11 mouse cellular contexts compared by ENCODE assay signal in genomic region chr11:109545700-109546143, GRCm38 (mm10).
DNase-seq lines count a peak whose midpoint lies in the region; ATAC-seq and TF ChIP-seq lines count a peak whose summit lies in the region.
"Had no signal": no experiment of that assay in that cellular context is flagged by ENCODE, and none has a peak within 500 bp of the region (broad histone marks: within the 10 kb centered on the region; RNA-seq: fewer than 3 reads in every experiment).

No protein-coding gene starts in this region.

- H3K9me3 ChIP-seq in erythroblast, embryonic 14.5 days (ENCODE audit: control insufficient read depth, low read length) = peaks cover 8% of the 10 kb centered on the region

- peak; percentile 88 for DNase-seq in A20 (ENCODE audit: low read depth, low spot score)
- DNase-seq in kidney, adult 11 months = peak; percentile 95
- DNase-seq in liver, adult 2 months (ENCODE audit: extremely low read depth, low read depth, low spot score) = peak; percentile 26
- DNase-seq in adrenal gland, postnatal 4 days (ENCODE audit: low spot score in 2 of 2) = no peak
- DNase-seq in urinary bladder, adult 18-20 months (ENCODE audit: low spot score in 2 of 2) = no peak
- no peak for DNase-seq in layer of hippocampus, adult 11-12 months (ENCODE audit: low spot score)
- DNase-seq: adrenal gland, postnatal 14 days; cerebellum, adult 9-10 months; lung, adult 2 months had no signal

- no peak for ATAC-seq in erythroblast, adult 5-6 weeks (replicated peaks; ENCODE audit: low FRiP score, poor library complexity, severe bottlenecking)

- peak overlapping the region; percentile 46 for H3K4me3 ChIP-seq in erythroblast, embryonic 14.5 days (replicated peaks)
- no peak overlapping the region for H3K4me3 ChIP-seq in liver, adult 2 months (ENCODE audit: insufficient read depth, low read depth, low read length)

- H3K4me1 ChIP-seq in erythroblast, embryonic 14.5 days (ENCODE audit: control insufficient read depth) = peaks cover 95% of the 10 kb centered on the region
- H3K4me1 ChIP-seq in liver, adult 2 months (ENCODE audit: control insufficient read depth, insufficient read depth, low read length) = peaks cover 21% of the 10 kb centered on the region

- H3K79me2 ChIP-seq in liver, adult 2 months (ENCODE audit: control insufficient read depth, insufficient read depth, low read length) = no peaks in the 10 kb centered on the region

- peaks cover 18% of the 10 kb centered on the region for H3K36me3 ChIP-seq in erythroblast, embryonic 14.5 days (ENCODE audit: control insufficient read depth)
- H3K36me3 ChIP-seq in liver, adult 2 months (ENCODE audit: control insufficient read depth, insufficient read depth, low read length) = no peaks in the 10 kb centered on the region

- peak overlapping the region; percentile 33 for H3K27ac ChIP-seq in liver, adult 2 months (replicated peaks; ENCODE audit: insufficient read depth, low read depth, low read length)

- WGBS in liver, adult 2 months = 39% methylated on average over 12 of the region's 12 CpGs

- no peak for TF ChIP-seq CTCF in liver, adult 2 months (IDR thresholded peaks at IDR 0.05; ENCODE audit: low read depth, low read length)

- H3K9ac ChIP-seq in liver, adult 2 months (ENCODE audit: low read depth, low read length) = peak overlapping the region; percentile 3; the same call in 1 of the 2 replicates

- H3K27me3 ChIP-seq in erythroblast, embryonic 14.5 days (ENCODE audit: control insufficient read depth) = no peaks in the 10 kb centered on the region
- H3K27me3 ChIP-seq in liver, adult 2 months (ENCODE audit: control insufficient read depth, insufficient read depth, low read length) = no peaks in the 10 kb centered on the region

- no peak for TF ChIP-seq POLR2A in liver, adult 2 months (IDR thresholded peaks at IDR 0.05; ENCODE audit: extremely low read depth, insufficient read depth, low read length)

Comparison
In these comparisons a context has a peak if more than half of its experiments do, and no peak if none do; other contexts are left out.
1. DNase-seq: peak in A20 (single experiment), kidney, adult 11 months (single experiment) and liver, adult 2 months (single experiment); none in adrenal gland, postnatal 4 days (0 of 2), urinary bladder, adult 18-20 months (0 of 2) and layer of hippocampus, adult 11-12 months (single experiment).